Mouse (Mus musculus): ENCODE measurements around the gene Fmo1.

- no peak for TF ChIP-seq CTCF (IDR thresholded peaks at IDR 0.05; ENCODE audit: low read depth, low read length)
- no peak for TF ChIP-seq POLR2A (IDR thresholded peaks at IDR 0.05; ENCODE audit: extremely low read depth, insufficient read depth, low read length)
Measured at GRCm38 (mm10) chr1:162807441-162807840, 59.0 kb downstream of the Fmo1 start.

Data from liver, adult 2 months (tissue).